Mouse (Mus musculus) heart, postnatal 4 days (tissue): ENCODE data around the gene Poc5. TPM values are rescaled to one million over a fixed set of nuclear protein-coding genes. Genes with fewer than 3 reads are reported as not detected.

ENCODE experiments used
- DNase-seq: peaks from one replicate; pipeline ENCODE4 v3.0.0; 2021
- total RNA-seq, 2 experiments: library from RNA; stranded (reverse); gene quantifications; 2 replicates each; pipeline ENCODE4 v1.2.3; 2021

Poc5 gene
- 10 to 100 TPM; 16.4 to 17.6 TPM for total RNA-seq

DNA sequence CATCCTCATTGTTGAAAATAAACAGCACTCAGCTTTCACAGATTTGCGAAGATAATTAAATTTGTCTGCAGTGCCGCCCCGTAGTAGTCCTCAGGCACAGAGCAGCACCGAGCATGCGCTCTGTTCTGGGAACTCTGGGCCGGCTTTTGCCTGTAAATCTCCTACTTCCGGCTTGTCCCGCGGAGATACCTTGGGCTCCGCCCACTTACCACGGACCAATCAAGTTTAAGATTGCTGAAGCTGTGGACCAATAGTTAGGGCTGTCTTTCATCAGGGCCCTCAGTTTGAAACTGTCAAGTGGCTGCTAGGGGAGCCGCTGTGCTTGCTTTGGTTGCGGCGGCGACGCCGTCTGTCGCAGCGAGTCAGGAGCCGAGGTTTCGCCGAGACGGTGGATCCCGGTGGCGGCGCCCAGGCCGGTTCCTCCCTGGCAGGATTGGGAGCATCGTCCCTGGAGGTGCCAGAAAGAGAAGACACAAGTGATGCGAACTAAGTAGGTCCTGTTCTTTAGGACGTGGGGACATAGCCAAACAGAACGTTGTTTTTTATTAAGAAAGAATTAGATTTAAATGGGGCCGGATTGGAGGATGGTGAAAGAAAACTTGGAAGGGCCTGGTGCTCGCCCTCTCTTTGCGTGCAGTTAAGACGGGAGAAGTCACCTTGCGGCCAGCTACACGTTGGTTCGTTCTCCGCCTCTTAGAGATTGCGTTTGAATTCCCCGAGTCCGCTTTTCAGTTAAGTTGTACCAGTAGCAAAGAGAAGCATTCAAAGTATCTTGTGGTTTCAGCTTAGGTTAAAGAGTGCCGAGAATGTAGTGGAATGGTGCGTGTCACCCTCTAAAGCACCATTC, at the start of gene Poc5:
Poc5 (plus strand) TSS at position 253 of the 847 bp plus-strand sequence.
- peak; percentile 99 for DNase-seq

GRCm38 (mm10) chr13:96341461-96341860, 46.6 kb upstream of the Poc5 start:
- DNase-seq, result no peak

GRCm38 (mm10) chr13:96344778-96345177, 43.3 kb upstream of the Poc5 start:
- DNase-seq, result no peak

GRCm38 (mm10) chr13:96346581-96346980, 41.5 kb upstream of the Poc5 start:
- no peak for DNase-seq

- no peak for DNase-seq
Measured at GRCm38 (mm10) chr13:96350207-96350606, 37.9 kb upstream of the Poc5 start.

DNA sequence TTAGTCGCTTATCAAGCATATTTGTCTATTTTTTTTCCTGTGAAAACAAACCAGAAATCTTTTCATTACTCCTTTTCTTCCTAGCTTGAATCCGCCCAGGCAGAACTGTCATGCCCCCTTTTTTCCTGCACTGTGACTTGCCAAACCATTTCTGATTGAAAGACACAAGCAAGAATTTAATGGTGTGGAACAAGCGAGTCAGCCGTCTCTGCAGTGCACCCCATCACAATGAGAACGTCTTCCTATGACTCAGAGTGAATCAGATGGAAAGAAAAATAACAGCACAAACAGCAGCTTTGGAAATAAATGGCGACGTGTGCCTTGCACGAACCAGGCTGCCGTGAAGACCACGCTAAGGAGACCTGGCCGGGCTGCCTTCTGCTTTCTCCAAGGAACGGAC, 36.8 kb upstream of the Poc5 start:
- no peak for DNase-seq

DNA sequence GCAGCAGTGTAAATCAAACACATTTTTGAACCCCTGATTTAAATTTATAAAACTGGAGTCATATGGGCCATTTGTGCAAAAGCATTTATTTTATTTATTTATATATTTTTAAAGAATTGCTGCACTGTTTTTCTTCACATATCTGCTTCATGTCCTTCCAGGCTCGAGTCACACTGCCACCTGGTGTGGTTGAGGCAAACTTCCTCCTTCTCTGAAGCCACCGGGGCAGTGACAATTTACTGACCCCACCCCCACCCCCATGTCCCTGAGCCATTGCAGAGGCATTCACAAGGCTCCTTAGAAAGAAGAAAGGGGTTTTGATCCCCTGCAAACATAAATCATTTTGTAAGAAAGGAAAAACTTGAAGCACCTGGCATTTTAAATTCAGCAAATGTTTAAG, 12.6 kb upstream of the Poc5 start:
- DNase-seq, result peak; percentile 34

DNA sequence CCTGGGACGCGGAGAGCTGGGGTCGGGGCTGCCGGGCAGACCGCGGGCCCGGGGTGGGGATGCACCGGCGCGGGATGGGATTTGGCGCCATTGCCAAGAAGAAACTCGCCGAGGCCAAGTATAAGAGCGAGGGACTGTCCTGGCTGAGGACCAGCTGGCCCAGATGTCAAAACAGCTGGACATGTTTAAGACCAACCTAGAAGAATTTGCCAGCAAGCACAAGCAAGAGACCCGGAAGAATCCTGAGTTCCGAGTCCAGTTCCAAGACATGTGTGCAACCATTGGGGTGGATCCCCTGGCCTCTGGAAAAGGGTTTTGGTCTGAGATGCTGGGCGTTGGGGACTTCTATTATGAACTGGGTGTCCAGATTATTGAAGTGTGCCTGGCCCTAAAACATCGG, 11.2 kb upstream of the Poc5 start:
- DNase-seq, result peak; percentile 32

DNA sequence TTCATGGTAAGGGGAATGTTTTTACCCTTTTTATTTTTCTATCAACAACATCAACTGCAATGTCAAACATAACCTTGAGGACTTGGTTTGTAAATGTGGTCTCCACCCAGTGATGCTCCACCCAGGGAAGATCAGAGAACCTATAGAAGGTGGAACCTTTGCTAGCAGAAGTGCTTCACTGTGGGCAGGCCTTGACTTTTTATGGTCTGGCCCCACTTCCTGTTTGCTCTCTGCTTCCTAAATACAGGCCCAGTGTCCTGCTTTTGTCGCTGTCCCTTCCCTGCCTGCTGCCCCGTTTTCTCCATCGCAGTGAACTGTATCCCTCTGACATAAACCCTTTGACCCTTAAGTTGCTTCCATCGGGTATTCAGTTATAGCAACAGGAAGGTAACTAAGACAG, 10.2 kb upstream of the Poc5 start:
- no peak for DNase-seq

- no peak for DNase-seq
Measured at GRCm38 (mm10) chr13:96389301-96389700, 1.2 kb downstream of the Poc5 start.

DNA sequence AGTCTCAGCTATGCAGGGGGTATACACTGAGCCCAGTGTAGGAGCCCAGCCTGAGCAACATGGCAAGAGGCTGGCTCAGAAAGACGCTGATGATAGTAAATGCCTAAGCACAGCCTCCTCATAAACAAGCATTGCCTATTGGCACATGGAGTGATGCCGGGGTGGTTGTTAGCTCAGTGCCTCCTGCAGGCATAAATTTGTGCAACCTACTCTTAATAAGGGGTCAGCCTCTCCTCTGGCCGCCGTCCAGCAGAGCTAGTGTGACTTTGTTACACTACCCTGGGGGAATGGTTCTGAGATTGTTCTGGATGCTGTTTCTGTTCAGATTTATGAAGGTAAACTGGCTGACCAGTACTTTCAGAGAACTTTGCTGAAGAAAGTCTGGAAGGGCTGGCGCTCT, 13.2 kb downstream of the Poc5 start:
- DNase-seq, result no peak

GRCm38 (mm10) chr13:96405518-96405917, 17.4 kb downstream of the Poc5 start:
- no peak for DNase-seq

GRCm38 (mm10) chr13:96407040-96407439, 18.9 kb downstream of the Poc5 start:
- DNase-seq, result peak; percentile 50

DNA sequence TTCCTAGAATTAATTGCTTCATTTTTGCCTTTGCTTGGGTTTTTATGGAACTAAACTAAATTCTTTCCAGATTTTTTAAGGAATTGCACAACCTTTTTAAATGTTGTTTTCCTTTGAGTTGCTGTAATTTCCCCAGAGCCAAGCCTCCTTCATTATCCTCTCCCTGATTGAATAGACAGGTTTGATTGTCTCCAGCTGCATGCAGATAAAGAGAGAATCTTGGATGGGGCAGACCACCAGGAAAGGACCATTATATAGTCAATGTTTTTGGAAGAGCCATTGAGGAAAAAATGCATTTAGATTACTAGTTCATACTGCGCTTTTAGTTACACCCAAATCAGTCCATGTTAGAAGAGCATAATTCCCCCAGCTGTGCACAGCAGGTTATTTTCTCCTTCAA, 20.7 kb downstream of the Poc5 start:
- no peak for DNase-seq

GRCm38 (mm10) chr13:96414384-96414783, 26.3 kb downstream of the Poc5 start:
- DNase-seq, result no peak

GRCm38 (mm10) chr13:96416380-96416779, 28.3 kb downstream of the Poc5 start:
- DNase-seq, result no peak

GRCm38 (mm10) chr13:96417261-96417813, 29.2 kb downstream of the Poc5 start:
- DNase-seq, result no peak

- DNase-seq, result no peak
Measured at GRCm38 (mm10) chr13:96418487-96418886, 30.4 kb downstream of the Poc5 start.

DNA sequence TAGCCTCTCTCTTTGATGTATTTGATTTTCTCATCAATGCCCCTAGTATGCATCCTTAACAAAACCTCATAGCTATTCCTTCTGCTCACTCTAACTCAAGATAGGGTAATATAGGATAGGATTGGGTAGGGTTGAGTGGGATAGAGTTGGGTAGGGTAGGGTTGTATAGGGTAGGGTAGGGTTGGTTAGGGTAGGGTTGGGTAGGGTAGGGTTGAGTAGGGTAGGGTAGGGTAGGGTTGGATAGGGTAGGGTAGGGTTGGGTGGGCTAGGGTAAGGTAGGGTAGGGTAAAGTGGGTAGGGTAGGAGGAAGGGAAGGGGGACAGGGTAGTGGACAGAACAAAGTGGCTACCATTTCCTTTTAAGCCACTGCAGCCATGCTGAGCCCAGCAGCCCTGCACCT, 33.1 kb downstream of the Poc5 start:
- no peak for DNase-seq

GRCm38 (mm10) chr13:96424496-96425274, 36.6 kb downstream of the Poc5 start:
- DNase-seq, result no peak

DNA sequence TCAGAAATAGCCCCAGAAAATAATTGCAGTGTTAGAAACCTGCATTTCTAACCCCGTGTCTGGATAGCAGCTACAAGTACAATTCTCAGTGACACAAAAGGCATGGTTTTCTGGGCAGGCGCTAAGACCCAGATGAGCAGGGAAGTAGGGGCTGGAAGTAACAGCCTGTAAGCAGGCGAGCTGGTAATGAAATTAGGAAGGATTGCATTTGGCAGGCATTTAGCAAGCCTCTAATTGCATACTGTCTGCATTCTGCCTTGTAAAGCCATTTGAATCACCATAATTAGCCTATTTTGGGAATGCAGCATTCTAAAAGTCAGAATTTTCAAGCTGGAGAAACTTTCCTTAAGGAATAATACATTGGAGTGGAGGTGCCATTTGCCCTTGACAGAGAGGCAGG, 38.0 kb downstream of the Poc5 start:
- no peak for DNase-seq

- peak; percentile 21 for DNase-seq
Measured at GRCm38 (mm10) chr13:96428531-96428930, 40.4 kb downstream of the Poc5 start.

- peak; percentile 93 for DNase-seq
Measured at GRCm38 (mm10) chr13:96431595-96432156, 43.6 kb downstream of the Poc5 start.
